Mouse (Mus musculus): ENCODE results near the gene Cse1l.

The Cse1l gene

GRCm38 (mm10) chr2:166974177-166974872, 68.5 kb downstream of the Cse1l start:
- DNase-seq (ENCODE audit: low spot score in 2 of 2) = no peak

- DNase-seq (ENCODE audit: low spot score in 2 of 2) = no peak
Measured at GRCm38 (mm10) chr2:166976356-166976755, 70.5 kb downstream of the Cse1l start.

- DNase-seq (ENCODE audit: low spot score in 2 of 2) = no peak
Measured at GRCm38 (mm10) chr2:166977490-166977889, 71.7 kb downstream of the Cse1l start.

DNA sequence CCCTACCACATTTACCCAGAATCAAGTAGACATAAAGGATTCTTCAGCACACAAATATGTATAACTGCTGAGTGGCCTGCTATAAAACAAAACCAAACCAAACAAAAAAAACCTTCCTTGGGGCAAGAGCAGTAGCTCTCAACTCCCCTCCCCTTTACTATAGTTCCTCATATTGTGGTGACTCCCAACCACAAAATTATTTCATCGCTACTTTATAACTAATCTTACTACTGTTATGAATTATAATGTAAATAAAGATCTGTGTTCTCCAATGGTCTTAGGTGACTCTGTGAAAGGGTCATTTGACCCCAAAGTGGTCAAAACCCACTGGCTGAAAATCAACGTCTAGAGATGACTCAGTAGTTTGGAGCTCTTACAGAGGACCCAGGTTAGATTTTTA, 74.3 kb downstream of the Cse1l start:
- DNase-seq (ENCODE audit: low spot score in 2 of 2) = no peak

DNA sequence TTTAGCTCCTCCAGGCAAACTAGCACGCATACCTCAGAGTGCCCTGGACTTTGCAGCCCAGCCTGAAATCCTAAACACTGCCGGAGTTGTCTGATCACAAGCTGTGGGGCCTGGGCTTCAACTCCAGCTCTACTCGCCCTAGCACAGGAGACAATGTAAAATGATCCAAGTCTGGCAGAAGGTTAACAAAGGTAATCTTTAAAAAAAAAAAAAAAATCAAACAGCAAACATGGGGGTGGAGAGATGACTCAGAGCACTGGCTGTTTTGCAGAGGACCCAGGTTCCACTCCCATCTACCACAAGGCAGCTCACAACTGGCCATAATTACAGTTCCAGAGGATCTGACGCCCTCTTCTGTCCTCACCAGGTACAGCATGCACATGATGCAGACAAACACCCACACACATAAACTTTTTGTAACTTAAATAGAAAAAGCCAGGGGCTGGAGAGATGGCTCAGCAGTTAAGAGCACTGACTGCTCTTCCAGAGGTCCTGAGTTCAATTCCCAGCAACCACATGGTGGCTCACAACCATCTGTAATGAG, 77.6 kb downstream of the Cse1l start:
- DNase-seq (ENCODE audit: low spot score in 2 of 2) = no peak

- no peak for DNase-seq (ENCODE audit: low spot score in 2 of 2)
Measured at GRCm38 (mm10) chr2:166990861-166991260, 85.0 kb downstream of the Cse1l start.

GRCm38 (mm10) chr2:166991945-166992344, 86.1 kb downstream of the Cse1l start:
- DNase-seq (ENCODE audit: low spot score in 2 of 2) = no peak

DNA sequence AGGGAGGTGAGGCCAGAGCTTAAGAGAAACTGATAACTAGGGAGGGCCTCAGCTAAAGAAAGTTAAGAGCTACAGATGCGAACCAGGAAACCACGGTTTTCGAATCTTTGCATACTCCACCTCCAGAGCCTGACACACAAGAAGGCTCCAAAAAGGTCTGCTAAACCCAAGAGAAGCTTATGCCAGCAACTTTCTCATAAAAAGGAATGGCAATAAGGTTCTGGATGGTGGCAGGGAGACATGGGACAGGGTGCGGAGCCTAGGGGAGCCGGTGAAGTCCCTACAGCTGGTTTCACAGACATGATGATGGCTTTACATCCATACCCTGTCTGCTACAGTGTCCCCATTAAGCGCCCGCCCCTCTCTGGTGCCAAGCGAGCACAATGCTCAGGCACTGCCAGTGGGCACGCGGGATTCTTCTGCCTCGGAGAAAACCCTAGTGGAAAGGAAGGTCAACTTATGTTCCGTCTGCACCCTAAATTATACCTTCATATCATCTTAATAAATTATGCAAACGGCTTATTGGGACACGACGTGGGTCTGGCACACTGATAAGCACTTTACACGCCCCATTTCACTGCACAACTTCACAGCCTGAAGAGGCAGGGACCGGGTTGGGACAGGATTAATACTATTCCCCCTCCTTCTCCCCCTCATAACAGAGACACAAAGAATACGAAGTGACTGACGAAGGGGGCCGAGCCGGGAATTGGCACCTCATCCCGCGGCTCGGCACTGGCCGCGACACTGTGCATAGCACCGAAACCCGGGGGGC, 89.4 kb downstream of the Cse1l start:
- peak in 1 of 2 experiments; percentile 31 for DNase-seq (ENCODE audit: low spot score in 2 of 2)

Measured in urinary bladder, adult 18-20 months (tissue).